Mouse (Mus musculus) stomach, postnatal 0 days (tissue): ENCODE measurements around the gene Hs6st2.

Experiments
- CTCF ChIP-seq: IDR thresholded peaks from 2 replicates; pipeline ENCODE4 v1.5.1; 2016; ENCODE audit warnings: antibody characterized with exemption, low read depth, mild to moderate bottlenecking, moderate library complexity
- EP300 ChIP-seq: optimal IDR thresholded peaks from 2 replicates; pipeline ENCODE3; 2016; ENCODE audit warnings: antibody characterized with exemption

DNA sequence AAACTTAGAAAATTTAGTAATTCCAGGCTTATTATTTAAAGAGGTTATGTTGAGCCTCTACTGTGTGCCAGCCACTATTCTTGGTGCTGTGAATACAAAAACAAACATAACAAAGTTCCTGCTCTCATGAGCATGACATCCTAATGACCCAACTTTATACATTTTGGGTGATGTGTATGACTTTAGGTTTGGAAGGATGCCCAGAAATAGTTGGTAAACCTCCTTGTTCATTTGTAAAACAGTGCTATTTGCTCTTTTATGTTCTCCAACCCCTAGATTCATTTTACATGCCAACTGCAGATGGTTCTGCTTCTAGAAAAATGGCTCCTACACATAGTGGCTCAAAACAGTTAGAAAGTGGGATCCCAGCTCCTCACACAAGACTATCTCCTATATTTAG is 153.1 kb downstream of the Hs6st2 start:
- TF ChIP-seq EP300 (no peak), CTCF (no peak)
